Mouse (Mus musculus) neural tube, embryonic 14.5 days (tissue): Measurements from ENCODE around the gene Stat3. TPM values are rescaled to one million over a fixed set of nuclear protein-coding genes. Genes with fewer than 3 reads are reported as not detected.

Source experiments
- ATAC-seq: fragments of 200-750 bp; cut with Nextera tagmentation; 2 replicates; pipeline ENCODE4 v1.8.0; 2017; ENCODE audit warnings: low read depth, mild to moderate bottlenecking, moderate TSS enrichment, moderate library complexity
- H3K27ac ChIP-seq: fragments of 300-500 bp; sonication (generic); 2 replicates; pipeline ENCODE4 v1.5.1; 2014; ENCODE audit warnings: low read depth, mild to moderate bottlenecking, control low read depth, low read length, moderate library complexity, mixed read lengths
- H3K27me3 ChIP-seq: fragments of 300-500 bp; sonication (generic); 2 replicates; pipeline ENCODE4 v1.6.1; 2014; ENCODE audit warnings: low read length; ENCODE audit not compliant: control insufficient read depth, insufficient read depth
- H3K36me3 ChIP-seq: fragments of 300-500 bp; sonication (generic); 2 replicates; pipeline ENCODE4 v1.6.1; 2014; ENCODE audit warnings: low read length, mixed read lengths; ENCODE audit not compliant: control insufficient read depth, insufficient read depth
- H3K4me1 ChIP-seq: fragments of 300-500 bp; sonication (generic); 2 replicates; pipeline ENCODE4 v1.6.1; 2014; ENCODE audit warnings: low read length; ENCODE audit not compliant: control insufficient read depth, insufficient read depth
- H3K4me2 ChIP-seq: fragments of 300-500 bp; sonication (generic); 2 replicates; pipeline ENCODE4 v1.6.1; 2014; ENCODE audit warnings: mild to moderate bottlenecking, low read depth, low read length, control low read depth
- H3K4me3 ChIP-seq: fragments of 300-500 bp; sonication (generic); 2 replicates; pipeline ENCODE4 v1.5.1; 2014; ENCODE audit warnings: low read depth, low read length, control low read depth, mixed read lengths
- H3K9ac ChIP-seq: fragments of 300-500 bp; sonication (generic); replicated peaks from 2 replicates; pipeline ENCODE4 v1.6.1; 2014; ENCODE audit warnings: low read depth, mild to moderate bottlenecking, control low read depth, low read length, mixed read lengths
- H3K9me3 ChIP-seq: fragments of 300-500 bp; sonication (generic); 2 replicates; pipeline ENCODE4 v1.6.1; 2016; ENCODE audit warnings: low read length; ENCODE audit not compliant: control insufficient read depth
- WGBS: fragments of 180-500 bp; shearing (Covaris S2); extraction: QIAGEN DNeasy Blood & Tissue Kit; methylation state at CpG from one replicate; pipeline ENCODE4 v1.1.7; 2014; 5-methylcytosine and 5-hydroxymethylcytosine counted together
- polyA plus RNA-seq: library from polyadenylated mRNA; unstranded; fragments of >200 nt; fragmentation: Nextera tagmentation; extraction: Ambion mirVana; gene quantifications from 2 replicates; pipeline ENCODE4 v1.2.1, GENCODE M21; 2014

Gene Stat3
- polyA plus RNA-seq, 1 experiment from 2014 or later, result 45.6 TPM

DNA sequence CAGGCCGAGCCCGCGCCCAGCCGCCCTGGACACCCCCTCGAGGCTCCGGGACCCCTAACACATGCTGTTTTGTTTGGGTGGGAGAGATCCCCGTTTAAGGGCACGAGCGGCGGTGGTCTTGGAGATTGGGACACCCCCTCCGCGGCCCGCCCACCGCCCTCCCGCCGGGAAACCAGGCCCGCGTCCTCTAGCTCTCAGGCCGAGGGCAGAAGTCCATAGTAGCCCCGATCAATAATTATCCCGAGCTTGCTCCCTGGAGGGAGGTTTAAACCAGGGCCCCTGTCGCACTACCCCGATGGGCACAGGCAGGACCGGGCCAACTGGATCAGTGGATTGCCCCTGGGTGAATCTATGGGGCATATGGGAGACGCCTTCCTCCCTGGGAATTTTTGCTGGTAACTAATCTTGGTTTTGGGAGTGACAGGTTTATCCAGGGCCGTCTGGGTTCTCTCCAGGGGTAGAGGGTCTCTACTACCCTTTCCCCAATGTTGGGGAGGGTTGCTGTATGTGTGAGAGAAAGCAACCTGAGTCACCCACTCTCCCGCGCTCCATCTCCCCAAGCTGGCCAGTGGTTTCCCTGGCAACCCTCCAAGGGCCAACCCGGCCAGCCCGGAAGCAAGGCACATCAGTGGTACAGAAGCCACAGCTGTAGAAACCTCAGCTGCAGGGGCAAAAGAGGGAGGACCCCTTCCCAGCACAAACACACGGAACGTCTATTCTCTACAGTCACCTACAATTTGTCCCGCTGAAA, 88.4 kb downstream of the Stat3 start:
- peak; percentile 58 for ATAC-seq
- under 1% methylated on average over 33 of the region's 33 CpGs for WGBS

DNA sequence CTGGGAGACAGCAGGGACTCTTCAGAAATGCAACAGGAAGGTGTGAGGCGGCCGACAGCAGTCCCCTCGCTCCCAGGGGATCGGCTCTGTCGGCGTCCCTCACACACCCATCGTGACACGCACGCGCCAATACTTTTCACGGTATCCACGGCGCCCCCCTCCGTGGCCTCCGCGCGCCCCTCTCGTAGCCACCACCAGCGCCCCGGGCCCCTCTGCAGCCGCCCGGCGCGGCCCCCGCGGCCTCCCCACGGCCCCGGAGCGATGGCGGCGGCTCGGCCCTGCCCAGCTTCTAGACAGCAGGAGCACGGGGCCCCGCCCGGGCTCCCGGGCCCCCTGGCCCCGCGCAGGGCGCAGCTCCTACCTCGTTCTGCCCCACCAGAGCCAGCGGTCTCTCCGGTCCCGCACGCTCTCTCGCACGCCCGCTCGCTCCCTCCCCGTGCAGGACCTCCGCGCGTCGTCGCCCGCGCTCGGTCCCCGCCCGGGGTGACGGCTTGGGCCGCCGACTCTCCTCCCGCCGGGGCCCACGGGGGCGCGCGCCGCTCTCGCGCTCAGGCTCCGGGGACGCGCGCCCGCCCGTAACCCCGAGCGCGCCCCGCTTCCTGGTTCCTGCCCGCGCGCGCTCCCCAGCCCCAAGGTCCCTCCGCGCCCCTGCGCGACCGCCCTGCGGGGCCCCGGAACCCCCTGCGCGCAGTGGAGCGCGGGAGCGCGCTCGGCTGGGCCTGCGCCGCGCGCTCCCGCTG, 89.1 kb downstream of the Stat3 start, which contains the start of gene Stat5b:
Stat5b (minus strand) TSS at position 687 of the 740 bp plus-strand sequence.
- H3K27ac ChIP-seq, result peak within 1 kb of the TSS; percentile 85
- H3K4me1 ChIP-seq, result peaks cover 12% of the 10 kb centered on the region; the same call in 1 of the 2 replicates
- WGBS, result under 1% methylated on average over 50 of the region's 104 CpGs
- no peaks in the 10 kb centered on the region for H3K27me3 ChIP-seq
- H3K4me2 ChIP-seq, result peak within 1 kb of the TSS; percentile 91
- H3K9me3 ChIP-seq, result no peaks in the 10 kb centered on the region
- peak within 1 kb of the TSS; percentile 97 for H3K9ac ChIP-seq
- no peaks in the 10 kb centered on the region for H3K36me3 ChIP-seq
- peak; percentile 84 for ATAC-seq
- H3K4me3 ChIP-seq, result peak within 1 kb of the TSS; percentile 98

More for the DNA sequence above, 88.4 kb downstream of the Stat3 start:
- Histone ChIP-seq H3K9ac (peak overlapping the region; percentile 97), H3K4me3 (peak overlapping the region; percentile 98), H3K4me2 (peak overlapping the region; percentile 91), H3K9me3 (no peaks in the 10 kb centered on the region), H3K4me1 (peaks cover 12% of the 10 kb centered on the region; the same call in 1 of the 2 replicates), H3K27me3 (no peaks in the 10 kb centered on the region), H3K27ac (peak overlapping the region; percentile 85), H3K36me3 (no peaks in the 10 kb centered on the region)

DNA sequence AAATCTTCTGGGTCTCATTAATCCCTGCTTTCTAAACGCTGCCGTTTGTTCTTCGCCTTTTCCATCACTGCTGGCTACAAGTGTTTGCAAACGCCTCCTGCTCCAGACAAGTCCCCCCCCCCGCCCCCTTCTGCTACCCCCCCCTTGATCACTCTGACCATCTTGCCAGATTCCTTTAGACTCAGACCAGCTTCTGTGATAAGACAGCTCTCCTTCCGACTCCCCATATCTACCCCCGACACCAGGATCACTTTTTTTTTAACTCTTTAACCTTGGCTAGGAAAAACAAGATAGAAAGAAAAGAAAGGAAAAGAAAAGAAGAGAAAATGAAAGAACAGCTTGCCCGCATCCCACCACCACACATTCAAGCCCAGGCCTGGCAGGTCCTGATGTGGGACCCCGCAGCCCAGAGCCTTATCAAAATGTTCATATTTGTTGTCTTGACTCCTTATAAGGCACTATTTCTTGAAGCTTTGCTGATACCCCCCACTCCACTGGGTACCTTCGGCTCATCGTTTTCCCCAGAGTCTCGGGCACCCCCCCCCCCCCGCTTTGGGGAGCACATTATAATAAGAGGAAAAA, 89.8 kb downstream of the Stat3 start:
- Histone ChIP-seq H3K4me2 (peak overlapping the region; percentile 91), H3K36me3 (no peaks in the 10 kb centered on the region), H3K4me1 (peaks cover 12% of the 10 kb centered on the region; the same call in 1 of the 2 replicates), H3K4me3 (peak overlapping the region; percentile 98), H3K27me3 (no peaks in the 10 kb centered on the region), H3K9ac (peak overlapping the region; percentile 97), H3K27ac (peak overlapping the region; percentile 85), H3K9me3 (no peaks in the 10 kb centered on the region)
- peak; percentile 39; the same call in 1 of the 2 replicates for ATAC-seq
- 3% methylated on average over 13 of the region's 13 CpGs for whole genome bisulfite sequencing

DNA sequence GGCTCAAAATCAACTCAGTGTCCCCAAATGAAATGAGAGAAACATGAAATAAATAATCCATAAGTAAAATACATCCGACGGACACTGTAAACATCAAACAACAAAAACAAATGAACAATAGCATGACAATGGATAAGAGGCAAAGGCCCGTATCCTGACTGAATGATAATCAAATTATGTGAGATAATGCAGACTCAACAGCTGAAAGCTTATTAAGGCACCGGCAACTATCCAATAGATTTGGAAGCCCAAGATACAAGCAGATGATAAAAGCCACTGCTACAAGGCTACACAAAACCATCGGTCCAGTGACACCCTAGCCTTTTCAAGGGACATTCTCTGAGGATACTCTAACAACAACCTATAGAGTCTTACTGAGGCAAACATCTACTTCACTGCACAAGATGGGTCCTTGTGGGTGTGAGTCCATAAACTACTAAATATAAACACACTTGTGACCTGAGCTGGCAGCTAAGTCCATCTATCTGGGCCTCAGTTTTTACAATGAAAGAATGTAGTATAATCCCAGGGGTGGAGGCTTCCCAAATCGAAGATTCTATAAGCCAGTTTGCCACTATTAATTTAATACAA, 90.5 kb downstream of the Stat3 start:
- H3K27me3 ChIP-seq, result no peaks in the 10 kb centered on the region

DNA sequence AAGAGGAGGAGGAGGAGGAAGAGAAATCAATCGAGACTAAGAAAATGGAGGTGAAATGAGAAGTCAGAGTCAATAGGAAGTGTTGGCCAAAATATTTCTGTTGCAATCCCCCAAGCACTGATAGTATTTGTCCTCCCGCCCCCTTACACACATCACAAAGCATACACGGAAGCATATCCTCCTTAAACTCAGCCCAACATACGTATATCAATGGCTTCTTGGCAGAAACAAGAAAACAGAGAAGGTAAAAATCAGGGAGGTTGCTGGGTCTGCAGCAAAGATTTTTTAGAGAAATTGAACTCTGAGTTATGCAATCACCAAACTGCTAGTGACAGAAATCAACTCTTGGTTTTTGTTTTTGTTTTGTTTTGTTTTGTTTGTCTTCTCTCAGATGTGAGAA, 91.3 kb downstream of the Stat3 start:
- H3K9ac ChIP-seq, result no peak overlapping the region
- H3K27me3 ChIP-seq, result no peaks in the 10 kb centered on the region
- no peak for ATAC-seq
- no peak overlapping the region for H3K4me3 ChIP-seq
- H3K4me1 ChIP-seq, result peaks cover 12% of the 10 kb centered on the region; the same call in 1 of the 2 replicates
- no peak overlapping the region for H3K4me2 ChIP-seq
- H3K9me3 ChIP-seq, result no peaks in the 10 kb centered on the region
- 80% methylated on average over 4 of the region's 4 CpGs for WGBS
- no peaks in the 10 kb centered on the region for H3K36me3 ChIP-seq
- H3K27ac ChIP-seq, result no peak overlapping the region

More for the DNA sequence above, 90.5 kb downstream of the Stat3 start:
- 70% methylated on average over 6 of the region's 6 CpGs for WGBS
- H3K9ac ChIP-seq, result no peak overlapping the region; the same call in 1 of the 2 replicates
- ATAC-seq, result no peak
- H3K36me3 ChIP-seq, result no peaks in the 10 kb centered on the region
- H3K4me1 ChIP-seq, result peaks cover 12% of the 10 kb centered on the region; the same call in 1 of the 2 replicates
- H3K9me3 ChIP-seq, result no peaks in the 10 kb centered on the region
- no peak overlapping the region for H3K27ac ChIP-seq
- H3K4me2 ChIP-seq, result peak overlapping the region; percentile 91
- peak overlapping the region; percentile 98 for H3K4me3 ChIP-seq

DNA sequence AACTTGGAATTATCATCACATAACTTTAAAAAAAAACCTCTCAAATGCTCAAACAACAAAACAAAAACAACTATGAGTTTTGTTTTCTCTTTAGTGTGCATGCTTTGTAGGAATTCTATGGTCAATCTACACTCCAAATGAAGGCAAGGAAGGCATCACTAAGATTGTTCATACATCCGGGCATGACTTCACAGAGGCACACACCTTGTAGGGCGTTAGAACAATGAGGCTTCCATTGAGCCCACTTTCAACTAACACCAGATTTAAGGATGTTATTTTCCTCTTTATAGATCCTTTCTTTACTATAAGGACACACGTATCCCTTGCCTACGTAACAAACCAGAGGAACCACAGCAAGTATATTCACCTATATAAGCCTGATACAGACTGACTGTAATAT, 91.8 kb downstream of the Stat3 start:
- 92% methylated on average over 4 of the region's 4 CpGs for WGBS
- no peak overlapping the region for H3K4me3 ChIP-seq

DNA sequence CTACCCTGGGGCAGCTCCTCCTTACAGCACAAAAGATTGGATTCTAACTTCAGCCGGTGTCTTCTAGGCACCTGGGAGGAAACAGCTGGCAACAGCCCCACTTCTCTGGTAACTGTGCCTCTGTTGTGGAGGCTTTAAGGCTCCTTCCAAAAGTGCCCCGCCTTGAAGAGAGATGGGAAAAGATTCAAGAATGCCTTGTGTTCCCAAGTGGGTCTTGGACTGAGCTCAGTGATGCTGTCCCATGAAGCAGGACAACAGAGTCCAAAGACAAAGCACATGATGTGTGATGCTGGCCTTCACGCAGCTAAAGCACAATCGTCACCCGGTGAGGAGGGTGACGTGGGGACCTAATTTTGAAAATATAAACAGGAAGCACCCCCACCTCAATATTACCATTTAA, 93.5 kb downstream of the Stat3 start:
- Histone ChIP-seq H3K27me3 (no peaks in the 10 kb centered on the region), H3K9me3 (no peaks in the 10 kb centered on the region), H3K9ac (no peak overlapping the region), H3K4me2 (no peak overlapping the region), H3K4me1 (peaks cover 8% of the 10 kb centered on the region; the same call in 1 of the 2 replicates), H3K36me3 (no peaks in the 10 kb centered on the region), H3K27ac (no peak overlapping the region), H3K4me3 (no peak overlapping the region)
- no peak for ATAC-seq
- WGBS, result 82% methylated on average over 6 of the region's 6 CpGs

More for the DNA sequence above, 91.8 kb downstream of the Stat3 start:
- ATAC-seq, result no peak
- Histone ChIP-seq H3K4me1 (peaks cover 12% of the 10 kb centered on the region; the same call in 1 of the 2 replicates), H3K4me2 (no peak overlapping the region), H3K9me3 (no peaks in the 10 kb centered on the region), H3K27ac (no peak overlapping the region), H3K36me3 (no peaks in the 10 kb centered on the region), H3K9ac (no peak overlapping the region), H3K27me3 (no peaks in the 10 kb centered on the region)

DNA sequence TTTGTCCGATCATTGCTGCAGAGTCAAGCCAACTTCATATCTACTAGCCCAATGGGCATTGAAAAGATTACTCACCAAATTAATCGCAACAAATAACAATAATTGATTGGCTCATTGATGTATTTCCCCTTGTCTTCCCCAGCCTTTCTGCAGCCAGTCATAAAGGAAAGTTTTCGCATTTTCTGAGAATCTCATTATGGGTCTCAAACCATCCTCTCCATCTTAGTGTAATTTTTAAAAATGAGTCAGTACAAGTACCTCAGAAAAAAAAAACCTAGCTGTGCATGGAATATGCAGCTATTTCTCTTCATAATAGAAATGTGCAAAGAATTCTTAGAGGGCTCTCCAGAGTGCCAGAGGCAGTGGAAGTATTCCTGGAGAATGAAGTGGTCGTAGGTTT, 95.2 kb downstream of the Stat3 start:
- no peaks in the 10 kb centered on the region for H3K9me3 ChIP-seq
- 93% methylated on average over 4 of the region's 4 CpGs for WGBS
- H3K4me3 ChIP-seq, result no peak overlapping the region

More for the DNA sequence above, 95.2 kb downstream of the Stat3 start:
- H3K9ac ChIP-seq, result no peak overlapping the region
- H3K36me3 ChIP-seq, result no peaks in the 10 kb centered on the region
- ATAC-seq, result no peak
- H3K4me2 ChIP-seq, result no peak overlapping the region
- no peaks in the 10 kb centered on the region for H3K27me3 ChIP-seq
- no peak overlapping the region for H3K27ac ChIP-seq
- H3K4me1 ChIP-seq, result peaks cover 8% of the 10 kb centered on the region; the same call in 1 of the 2 replicates
